14 mouse cellular contexts compared by ENCODE assay signal in genomic region chr8:46332389-46333061, GRCm38 (mm10). TPM values are rescaled to one million over a fixed set of nuclear protein-coding genes. Genes with fewer than 3 reads are reported as not detected.
DNase-seq lines count a peak whose midpoint lies in the region; ATAC-seq and TF ChIP-seq lines count a peak whose summit lies in the region.
"Had no signal": no experiment of that assay in that cellular context is flagged by ENCODE, and none has a peak within 500 bp of the region (broad histone marks: within the 10 kb centered on the region; RNA-seq: fewer than 3 reads in every experiment).

No protein-coding gene starts in this region.

- 79% methylated on average over 7 of the region's 7 CpGs for WGBS in embryonic facial prominence, embryonic 14.5 days
- WGBS in embryonic facial prominence, embryonic 10.5 days, result 83% methylated on average over 7 of the region's 7 CpGs
- WGBS in kidney, embryonic 16.5 days, result 88% methylated on average over 7 of the region's 7 CpGs
- WGBS in intestine, postnatal 0 days, result 86% methylated on average over 7 of the region's 7 CpGs
- 87% methylated on average over 7 of the region's 7 CpGs for WGBS in midbrain, embryonic 13.5 days

- DNase-seq in embryonic facial prominence, embryonic 14.5 days (ENCODE audit: low spot score), result peak; percentile 41
- no peak for DNase-seq in embryonic facial prominence, embryonic 10.5 days (ENCODE audit: low spot score)
- peak; percentile 56 to 60 for DNase-seq in kidney, postnatal 36 days
- peak; percentile 43 to 73 for DNase-seq in lung, postnatal 4 days
- DNase-seq: gastrocnemius, postnatal 36 days; layer of hippocampus, postnatal 36 days; right cerebral cortex, postnatal 14 days had no signal

- H3K4me2 ChIP-seq in embryonic facial prominence, embryonic 14.5 days (ENCODE audit: low read depth, low read length), result no peak overlapping the region
- H3K4me2 ChIP-seq in kidney, embryonic 16.5 days (replicated peaks; ENCODE audit: low read depth, low read length), result no peak overlapping the region
- no peak overlapping the region for H3K4me2 ChIP-seq in intestine, postnatal 0 days (replicated peaks; ENCODE audit: low read depth)
- no peak overlapping the region for H3K4me2 ChIP-seq in midbrain, embryonic 13.5 days (replicated peaks)
- H3K4me2 ChIP-seq: limb, embryonic 13.5 days had no signal

- peak; percentile 57; the same call in 1 of the 2 replicates for ATAC-seq in embryonic facial prominence, embryonic 14.5 days (ENCODE audit: low read depth)
- no peak for ATAC-seq in kidney, embryonic 16.5 days (ENCODE audit: low FRiP score, low TSS enrichment)
- ATAC-seq in intestine, postnatal 0 days, result peak; percentile 73; the same call in 1 of the 2 replicates
- ATAC-seq in midbrain, embryonic 13.5 days, result no peak
- ATAC-seq: activated CD4-positive, CD25-positive, alpha-beta regulatory T cell, adult 4 months had no signal

- no peaks in the 10 kb centered on the region for H3K36me3 ChIP-seq in embryonic facial prominence, embryonic 14.5 days (ENCODE audit: control insufficient read depth, insufficient read depth, low read length)
- no peaks in the 10 kb centered on the region for H3K36me3 ChIP-seq in embryonic facial prominence, embryonic 10.5 days (replicated peaks)
- H3K36me3 ChIP-seq in kidney, embryonic 16.5 days (ENCODE audit: insufficient read depth, low read length), result no peaks in the 10 kb centered on the region
- H3K36me3 ChIP-seq in intestine, postnatal 0 days (ENCODE audit: control insufficient read depth, insufficient read depth), result no peaks in the 10 kb centered on the region
- H3K36me3 ChIP-seq in midbrain, embryonic 13.5 days, result no peaks in the 10 kb centered on the region
- H3K36me3 ChIP-seq: limb, embryonic 13.5 days had no signal

- no peak for TF ChIP-seq CTCF in intestine, postnatal 0 days (IDR thresholded peaks at IDR 0.05; ENCODE audit: low read depth)

- no peak overlapping the region for H3K9ac ChIP-seq in embryonic facial prominence, embryonic 14.5 days (ENCODE audit: low read depth, low read length)
- no peak overlapping the region for H3K9ac ChIP-seq in kidney, embryonic 16.5 days (replicated peaks; ENCODE audit: low read length)
- no peak overlapping the region for H3K9ac ChIP-seq in intestine, postnatal 0 days (ENCODE audit: low read depth, low read length)
- no peak overlapping the region for H3K9ac ChIP-seq in midbrain, embryonic 13.5 days (replicated peaks)
- H3K9ac ChIP-seq: limb, embryonic 13.5 days had no signal

- no peaks in the 10 kb centered on the region for H3K4me1 ChIP-seq in embryonic facial prominence, embryonic 14.5 days (ENCODE audit: control insufficient read depth, insufficient read depth, low read length)
- H3K4me1 ChIP-seq in embryonic facial prominence, embryonic 10.5 days, result peaks cover 4% of the 10 kb centered on the region; the same call in 1 of the 2 replicates
- H3K4me1 ChIP-seq in kidney, embryonic 16.5 days (ENCODE audit: insufficient read depth, low read length), result no peaks in the 10 kb centered on the region
- H3K4me1 ChIP-seq in intestine, postnatal 0 days (replicated peaks; ENCODE audit: control insufficient read depth, insufficient read depth, low read length), result 0 out of 2 replicates have a peak, but pooled peaks cover 3% of the 10 kb centered on the region
- H3K4me1 ChIP-seq in midbrain, embryonic 13.5 days (replicated peaks), result 0 out of 2 replicates have a peak, but pooled peaks cover 4% of the 10 kb centered on the region
- H3K4me1 ChIP-seq: limb, embryonic 13.5 days had no signal

- no peak overlapping the region for H3K4me3 ChIP-seq in embryonic facial prominence, embryonic 14.5 days (ENCODE audit: low read depth, low read length)
- no peak overlapping the region for H3K4me3 ChIP-seq in embryonic facial prominence, embryonic 10.5 days
- H3K4me3 ChIP-seq in kidney, embryonic 16.5 days (ENCODE audit: low read length), result no peak overlapping the region
- no peak overlapping the region for H3K4me3 ChIP-seq in intestine, postnatal 0 days (ENCODE audit: low read depth, low read length)
- no peak overlapping the region for H3K4me3 ChIP-seq in midbrain, embryonic 13.5 days (replicated peaks)
- H3K4me3 ChIP-seq: limb, embryonic 13.5 days; myocyte had no signal

- H3K9me3 ChIP-seq in embryonic facial prominence, embryonic 14.5 days (ENCODE audit: control insufficient read depth, low read length), result no peaks in the 10 kb centered on the region
- no peaks in the 10 kb centered on the region for H3K9me3 ChIP-seq in embryonic facial prominence, embryonic 10.5 days
- no peaks in the 10 kb centered on the region for H3K9me3 ChIP-seq in kidney, embryonic 16.5 days (ENCODE audit: low read length)
- H3K9me3 ChIP-seq in intestine, postnatal 0 days (ENCODE audit: control insufficient read depth), result no peaks in the 10 kb centered on the region
- H3K9me3 ChIP-seq in midbrain, embryonic 13.5 days, result no peaks in the 10 kb centered on the region

- no peaks in the 10 kb centered on the region; the same call in 1 of the 2 replicates for H3K27me3 ChIP-seq in embryonic facial prominence, embryonic 14.5 days (replicated peaks; ENCODE audit: control insufficient read depth, insufficient read depth, low read length)
- H3K27me3 ChIP-seq in embryonic facial prominence, embryonic 10.5 days (replicated peaks; ENCODE audit: low read depth, poor library complexity, severe bottlenecking), result no peaks in the 10 kb centered on the region
- H3K27me3 ChIP-seq in kidney, embryonic 16.5 days (ENCODE audit: insufficient read depth, low read length), result no peaks in the 10 kb centered on the region
- H3K27me3 ChIP-seq in intestine, postnatal 0 days (replicated peaks; ENCODE audit: control insufficient read depth, insufficient read depth, low read length), result no peaks in the 10 kb centered on the region
- no peaks in the 10 kb centered on the region for H3K27me3 ChIP-seq in midbrain, embryonic 13.5 days
- H3K27me3 ChIP-seq: limb, embryonic 13.5 days had no signal

- H3K27ac ChIP-seq in embryonic facial prominence, embryonic 14.5 days (replicated peaks; ENCODE audit: low read depth, low read length), result no peak overlapping the region
- H3K27ac ChIP-seq in embryonic facial prominence, embryonic 10.5 days (replicated peaks), result no peak overlapping the region
- no peak overlapping the region for H3K27ac ChIP-seq in kidney, embryonic 16.5 days (ENCODE audit: low read length)
- H3K27ac ChIP-seq in intestine, postnatal 0 days (ENCODE audit: low read depth, low read length), result no peak overlapping the region
- H3K27ac ChIP-seq in midbrain, embryonic 13.5 days, result no peak overlapping the region
- H3K27ac ChIP-seq: limb, embryonic 13.5 days had no signal

RNA-seq across cellular contexts. Expression of gene Helt, which starts 38.1 kb away (rescaled TPM):
- 0.39 and 0.72 TPM in 2 replicates for polyA plus RNA-seq in embryonic facial prominence, embryonic 14.5 days (2014; fragmentation: Nextera tagmentation; extraction: Ambion mirVana)
- polyA plus RNA-seq in embryonic facial prominence, embryonic 10.5 days (2016; fragmentation: Nextera tagmentation; extraction: Ambion mirVana), result 0.36 and 0.64 TPM in 2 replicates
- not detected in 2 replicates for polyA plus RNA-seq in kidney, embryonic 16.5 days (2015; fragmentation: Nextera tagmentation; extraction: Ambion mirVana)
- polyA plus RNA-seq in intestine, postnatal 0 days (2015; fragmentation: Nextera tagmentation; extraction: Ambion mirVana), result not detected in 2 replicates
- polyA plus RNA-seq in midbrain, embryonic 13.5 days (2015; fragmentation: Nextera tagmentation; extraction: Ambion mirVana), result 27.1 and 38.4 TPM in 2 replicates
- polyA plus RNA-seq: activated CD4-positive, CD25-positive, alpha-beta regulatory T cell, adult 4 months; heart, embryonic 16.5 days; limb, embryonic 13.5 days; myocyte had no signal

Comparison
In these comparisons a context has a peak if more than half of its experiments do, and no peak if none do; other contexts are left out.
1. ATAC-seq: peak in embryonic facial prominence, embryonic 14.5 days (single experiment) and intestine, postnatal 0 days (single experiment); none in kidney, embryonic 16.5 days (single experiment) and midbrain, embryonic 13.5 days (single experiment).
2. RNA of gene Helt, which starts 38.1 kb away (polyA plus RNA-seq): 27.1 to 38.4 TPM in midbrain, embryonic 13.5 days; 0.39 to 0.72 TPM in embryonic facial prominence, embryonic 14.5 days, 0.36 to 0.64 TPM in embryonic facial prominence, embryonic 10.5 days, not detected in kidney, embryonic 16.5 days and not detected in intestine, postnatal 0 days; every median in the first group is over 10 times any median in the second.